Mouse (Mus musculus) gastrocnemius, postnatal 14 days (tissue): Measurements from ENCODE around the gene Ift88. TPM values are rescaled to one million over a fixed set of nuclear protein-coding genes. Genes with fewer than 3 reads are reported as not detected.

Experiments
- DNase-seq: peaks from one replicate; pipeline ENCODE4 v3.0.0; 2021; ENCODE audit warnings: mixed read lengths
- intact Hi-C: fragments of 180-260 bp; cut with DNase I; formaldehyde crosslinking; loops from one replicate; pipeline ENCODE4 v1.15.1; 2025; ENCODE audit warnings: low total_unique reads
- total RNA-seq, 2 experiments: library from RNA; stranded (reverse); gene quantifications; 2 replicates each; pipeline ENCODE4 v1.2.3; 2021

Gene Ift88
- total RNA-seq, 2 experiments from 2014 or later = 3.3 to 4.6 TPM

DNA sequence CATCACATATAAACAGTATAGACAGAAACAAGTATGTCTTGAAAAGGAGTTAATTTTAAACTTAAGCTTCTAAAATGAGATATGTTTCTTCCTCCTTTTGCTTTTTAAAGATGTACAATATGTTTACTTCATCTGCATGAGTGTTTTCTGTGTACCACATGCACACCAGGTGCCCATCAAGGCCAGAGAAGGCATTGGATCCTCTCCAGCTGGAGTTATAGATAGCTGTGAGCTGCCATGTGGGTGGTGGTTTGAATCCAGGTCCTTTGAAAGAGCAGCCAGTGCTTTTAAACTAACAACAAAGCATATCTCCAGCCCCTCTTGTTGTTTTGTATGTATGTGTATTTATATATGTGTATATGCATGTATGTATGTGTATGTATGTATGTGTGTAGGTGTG is 129.1 kb downstream of the Ift88 start:
- intact Hi-C loops = no loop called here
- DNase-seq = no peak

DNA sequence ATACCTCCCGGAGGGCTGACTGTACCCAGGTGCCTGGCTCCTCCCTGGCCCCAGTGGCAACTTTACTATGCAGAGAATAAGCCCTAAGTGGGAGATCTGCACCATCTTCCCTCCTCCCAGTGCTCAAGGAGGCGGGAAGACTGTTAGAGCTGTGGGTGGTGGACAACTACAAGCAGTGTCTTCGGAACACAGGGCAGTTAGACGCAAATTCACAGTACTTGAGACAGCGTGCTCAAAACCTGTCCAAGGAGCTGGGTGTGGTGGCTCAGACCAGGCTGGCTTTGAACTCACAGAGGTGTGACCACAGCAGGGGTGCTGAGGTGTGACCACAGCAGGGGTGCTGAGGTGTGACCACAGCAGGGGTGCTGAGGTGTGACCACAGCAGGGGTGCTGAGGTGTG is 130.6 kb downstream of the Ift88 start:
- intact Hi-C loops = no loop called here
- DNase-seq = no peak

DNA sequence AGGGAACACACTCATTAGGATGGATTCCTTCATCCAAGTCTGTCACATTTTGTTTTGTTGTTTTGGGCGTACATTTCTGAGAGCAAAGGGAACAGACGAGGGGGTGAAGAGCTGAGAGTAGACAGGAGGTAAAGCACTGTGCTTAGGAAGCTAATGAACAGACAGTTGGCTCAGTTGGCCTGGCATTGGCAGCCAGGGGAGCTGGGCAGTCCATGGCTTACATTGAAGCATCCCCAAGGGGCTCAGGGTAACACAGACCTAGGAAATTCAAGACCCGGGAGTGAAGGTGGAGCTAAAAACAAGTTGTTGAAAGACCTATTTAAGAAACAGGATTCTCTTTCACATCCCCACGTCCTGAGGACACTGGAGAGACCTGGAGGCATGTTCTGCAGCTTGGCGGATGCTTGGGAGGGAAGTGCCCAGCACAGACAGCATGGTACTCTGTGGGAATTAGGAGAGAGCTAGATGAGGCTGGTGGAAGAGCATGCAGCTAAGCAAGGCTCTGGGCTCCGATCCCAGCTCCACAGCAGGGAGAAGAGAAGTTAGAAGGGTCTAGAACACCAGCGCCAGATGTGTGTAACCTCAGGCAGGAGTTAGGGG is 131.7 kb downstream of the Ift88 start:
- no peak for DNase-seq
- intact Hi-C loops = no loop called here

DNA sequence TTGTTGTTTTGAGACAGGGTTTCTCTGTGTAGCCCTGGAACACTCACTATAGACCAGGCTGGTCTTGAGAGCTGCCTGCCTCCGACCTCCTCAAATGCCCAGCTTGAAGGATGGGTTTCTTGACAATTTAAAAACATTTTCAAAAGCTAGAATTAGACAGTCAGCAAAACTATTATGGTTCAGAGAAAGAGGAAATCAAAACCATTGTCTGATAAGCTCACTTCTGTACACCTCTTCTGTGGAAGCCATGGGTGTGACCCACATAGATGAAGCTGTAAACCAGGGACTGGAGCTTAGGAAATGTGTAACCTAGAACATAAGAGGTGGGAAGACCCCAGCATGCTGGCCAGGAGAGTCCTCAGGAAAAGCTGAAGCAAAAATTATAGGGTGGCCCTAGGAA is 133.1 kb downstream of the Ift88 start:
- no peak for DNase-seq
- intact Hi-C loops = no loop called here

DNA sequence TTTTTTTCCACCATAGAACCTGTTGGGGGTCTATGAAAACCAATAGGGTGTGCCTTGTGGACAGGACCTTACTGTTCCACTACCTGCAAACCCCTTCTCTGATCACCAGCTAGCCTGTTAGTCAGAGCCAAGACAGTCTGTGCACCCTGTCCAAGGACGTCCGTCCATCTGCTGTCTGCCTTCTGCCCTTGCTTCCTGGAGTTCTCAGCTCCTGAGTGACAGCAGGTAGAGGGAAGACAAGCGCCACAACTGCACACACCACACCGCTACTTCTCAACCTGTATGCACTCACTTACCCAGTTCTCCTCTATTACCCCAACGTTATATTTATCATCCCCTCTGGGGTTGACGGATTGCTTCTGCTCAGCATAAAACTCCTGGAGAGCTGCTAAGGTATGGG is 141.8 kb downstream of the Ift88 start:
- no peak for DNase-seq
- intact Hi-C loops = no loop called here

Other genes with a start within 250 kb of the Ift88 start
- 1 to 10 TPM; 3.8 to 4.7 TPM for gene Cryl1, start 25.5 kb upstream of the Ift88 start, total RNA-seq
- gene Il17d, start 100.7 kb downstream of the Ift88 start, total RNA-seq = 1 to 10 TPM; 4.8 to 6.4 TPM
- 10 to 100 TPM; 21.9 to 31.0 TPM for gene Eef1akmt1, start 147.6 kb downstream of the Ift88 start, total RNA-seq
- gene Xpo4, start 241.4 kb downstream of the Ift88 start, total RNA-seq = 10 to 100 TPM in 1 of 2 experiments, 1 to 10 TPM in 1; 8.6 to 12.1 TPM